Mouse (Mus musculus): ENCODE measurements around the gene Syt16. TPM values are rescaled to one million over a fixed set of nuclear protein-coding genes. Genes with fewer than 3 reads are reported as not detected.

Syt16 gene
- polyA plus RNA-seq, 1 experiment from 2014 or later, result 1.6 TPM

DNA sequence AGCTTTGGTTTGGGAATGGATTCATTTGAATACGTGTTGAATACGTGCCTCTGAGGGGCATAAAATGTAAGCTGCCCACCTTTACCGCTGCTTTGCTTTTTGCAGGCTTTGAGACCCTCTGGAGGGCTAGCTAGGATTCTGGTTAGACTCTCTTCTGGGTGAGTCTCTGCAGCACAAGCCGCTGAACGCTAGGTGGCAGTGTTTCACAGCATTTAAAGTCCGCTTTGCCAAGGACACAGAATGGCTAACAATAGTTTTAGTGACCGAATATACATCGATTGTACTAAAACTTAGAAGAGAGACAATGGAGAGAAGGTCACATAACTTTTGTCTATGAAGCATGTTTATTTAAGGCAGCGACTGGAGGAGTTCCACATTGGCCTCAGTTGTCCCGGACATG, 322.9 kb downstream of the Syt16 start:
- TF ChIP-seq CTCF (IDR thresholded peaks at IDR 0.05; ENCODE audit: low read depth), result peak; percentile 91
- WGBS, result 10% methylated on average over 10 of the region's 10 CpGs
- Histone ChIP-seq H3K27ac (ENCODE audit: low read depth) (no peak overlapping the region), H3K4me2 (0 out of 2 replicates have a peak overlapping the region, but pooled peaks have one; percentile 31), H3K9ac (no peak overlapping the region), H3K4me1 (ENCODE audit: insufficient read depth) (no peaks in the 10 kb centered on the region), H3K4me3 (ENCODE audit: low read depth, low read length) (no peak overlapping the region), H3K27me3 (ENCODE audit: insufficient read depth, low read length) (no peaks in the 10 kb centered on the region), H3K36me3 (ENCODE audit: insufficient read depth) (no peaks in the 10 kb centered on the region), H3K9me3 (ENCODE audit: low read depth, low read length) (no peaks in the 10 kb centered on the region)
- ATAC-seq (ENCODE audit: insufficient read depth), result no peak
- DNase-seq, result peak; percentile 94

DNA sequence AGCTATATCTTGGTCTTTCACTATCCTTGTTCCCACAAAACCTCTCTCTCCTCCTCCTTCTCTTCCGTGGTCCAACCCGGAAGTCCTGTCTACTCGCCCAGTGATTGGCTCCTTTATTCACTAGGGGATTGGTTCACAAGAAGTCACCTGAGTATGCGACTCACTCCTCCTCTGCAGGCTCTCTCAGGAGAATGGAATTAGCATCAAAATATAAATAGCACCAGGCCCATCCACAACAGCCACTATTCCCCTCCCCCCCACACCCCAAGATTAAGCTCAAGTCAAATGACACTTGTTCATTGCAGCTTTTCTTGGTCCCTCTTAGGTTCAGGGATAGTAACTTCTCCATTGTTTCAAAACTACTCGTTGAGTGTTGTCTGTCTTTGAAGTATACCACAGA, 324.5 kb downstream of the Syt16 start:
- Histone ChIP-seq H3K27me3 (ENCODE audit: insufficient read depth, low read length) (no peaks in the 10 kb centered on the region), H3K4me1 (ENCODE audit: insufficient read depth) (no peaks in the 10 kb centered on the region), H3K36me3 (ENCODE audit: insufficient read depth) (no peaks in the 10 kb centered on the region), H3K9me3 (ENCODE audit: low read depth, low read length) (no peaks in the 10 kb centered on the region), H3K27ac (ENCODE audit: low read depth) (no peak overlapping the region), H3K4me3 (ENCODE audit: low read depth, low read length) (no peak overlapping the region), H3K9ac (no peak overlapping the region), H3K4me2 (no peak overlapping the region)
- ATAC-seq (ENCODE audit: insufficient read depth) (no peak), DNase-seq (no peak)
- WGBS, result 79% methylated on average over 5 of the region's 5 CpGs
- TF ChIP-seq CTCF (IDR thresholded peaks at IDR 0.05; ENCODE audit: low read depth), result no peak

Other genes starting within 250 kb of the Syt16 start
- gene Hif1a, start 96.3 kb upstream of the Syt16 start, polyA plus RNA-seq (2014; fragmentation: Nextera tagmentation; extraction: Ambion mirVana), result 112 TPM in 2 replicates
- 6.2 and 10.7 TPM in 2 replicates for gene Gm49321, start 60.0 kb upstream of the Syt16 start, polyA plus RNA-seq (2014; fragmentation: Nextera tagmentation; extraction: Ambion mirVana)
- 18.6 and 23.2 TPM in 2 replicates for gene Snapc1, start 33.2 kb upstream of the Syt16 start, polyA plus RNA-seq (2014; fragmentation: Nextera tagmentation; extraction: Ambion mirVana)

Measured in lung, embryonic 14.5 days (tissue).